10 mouse cellular contexts compared by ENCODE assay signal in the genomic region with DNA sequence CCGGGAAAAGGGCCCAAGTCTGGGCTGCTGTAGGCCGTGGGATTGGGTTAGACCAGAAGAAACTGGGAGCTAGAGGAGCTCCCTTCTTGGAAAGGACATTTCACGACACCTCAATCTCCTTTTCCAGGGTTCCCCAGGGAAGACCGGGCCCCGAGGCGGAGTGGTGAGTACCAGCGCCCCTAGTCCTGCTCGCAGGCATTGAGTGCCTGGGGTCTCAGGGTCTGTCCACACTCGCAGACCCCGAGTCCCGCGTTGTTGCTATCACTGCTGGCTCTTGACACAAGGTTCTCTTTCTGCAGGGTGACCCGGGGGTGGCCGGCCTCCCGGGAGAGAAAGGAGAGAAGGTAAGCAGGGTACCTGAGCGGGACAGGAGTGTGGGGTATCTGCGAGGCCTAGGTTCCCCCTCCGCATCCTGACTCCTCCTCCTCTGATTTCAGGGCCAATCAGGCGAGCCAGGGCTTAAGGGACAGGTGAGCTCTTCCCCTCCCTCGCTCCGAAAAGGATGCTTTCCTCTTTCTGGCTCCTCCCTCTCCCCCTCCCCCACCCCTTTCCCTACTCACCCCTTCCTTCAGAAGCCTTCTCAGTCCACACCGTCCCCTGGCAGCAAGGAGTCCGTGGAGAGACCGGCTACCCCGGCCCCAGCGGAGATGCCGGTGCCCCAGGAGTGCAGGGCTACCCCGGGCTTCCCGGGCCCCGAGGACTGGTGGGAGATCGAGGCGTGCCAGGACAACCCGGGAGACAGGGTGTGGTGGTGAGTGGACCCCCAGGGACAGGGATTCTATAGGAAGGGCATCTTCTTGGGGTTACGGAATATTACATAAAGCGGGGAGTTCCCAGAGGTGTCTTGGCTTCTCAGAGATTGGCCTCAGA. TPM values are rescaled to one million over a fixed set of nuclear protein-coding genes. Genes with fewer than 3 reads are reported as not detected.
DNase-seq lines count a peak whose midpoint lies in the region; ATAC-seq and TF ChIP-seq lines count a peak whose summit lies in the region.
"Had no signal": no experiment of that assay in that cellular context is flagged by ENCODE, and none has a peak within 500 bp of the region (broad histone marks: within the 10 kb centered on the region; RNA-seq: fewer than 3 reads in every experiment).

No protein-coding gene starts in this region.

- no peak for TF ChIP-seq CTCF in kidney, postnatal 0 days (IDR thresholded peaks at IDR 0.05; ENCODE audit: low read depth)
- no peak for TF ChIP-seq CTCF in kidney, adult 2 months (conservative IDR thresholded peaks at IDR 0.05; ENCODE audit: insufficient read depth, insufficient read length, low read depth, low read length)

- TF ChIP-seq POLR2A in kidney, adult 2 months (IDR thresholded peaks at IDR 0.05; ENCODE audit: low read depth, low read length), result no peak

- H3K27me3 ChIP-seq in kidney, postnatal 0 days (ENCODE audit: insufficient read depth, low read length), result no peaks in the 10 kb centered on the region
- H3K27me3 ChIP-seq in kidney, adult 2 months (replicated peaks; ENCODE audit: control insufficient read depth, insufficient read depth, low read length), result no peaks in the 10 kb centered on the region
- H3K27me3 ChIP-seq in hindbrain, embryonic 10.5 days (ENCODE audit: insufficient read depth, poor library complexity, severe bottlenecking), result peaks cover 33% of the 10 kb centered on the region
- H3K27me3 ChIP-seq in neural tube, embryonic 15.5 days (replicated peaks), result no peaks in the 10 kb centered on the region

- ATAC-seq in kidney, postnatal 0 days (replicated peaks; ENCODE audit: low FRiP score, low read depth), result no peak
- peak; percentile 78 for ATAC-seq in neural tube, embryonic 15.5 days (ENCODE audit: low FRiP score)
- ATAC-seq in megakaryocyte-erythroid progenitor cell, adult 5-6 weeks (replicated peaks; ENCODE audit: low FRiP score, low TSS enrichment, poor library complexity, severe bottlenecking), result no peak

- no peak for DNase-seq in kidney, postnatal 0 days (ENCODE audit: low spot score)
- DNase-seq in kidney, adult 2 months, result no peak
- DNase-seq in cerebellum, adult 9-11 months, result peak; percentile 82
- no peak for DNase-seq in hindbrain, embryonic 10.5 days (ENCODE audit: low spot score)
- no peak for DNase-seq in thymus, postnatal 14 days
- DNase-seq in lung, postnatal 25 days (ENCODE audit: low spot score), result no peak
- DNase-seq: gastrocnemius, postnatal 10 days had no signal

- no peaks in the 10 kb centered on the region for H3K36me3 ChIP-seq in kidney, postnatal 0 days (ENCODE audit: insufficient read depth, low read length)
- no peaks in the 10 kb centered on the region for H3K36me3 ChIP-seq in kidney, adult 2 months (ENCODE audit: control insufficient read depth, insufficient read depth, low read length)
- no peaks in the 10 kb centered on the region; the same call in 1 of the 2 replicates for H3K36me3 ChIP-seq in hindbrain, embryonic 10.5 days
- peaks cover 3% of the 10 kb centered on the region; the same call in 1 of the 2 replicates for H3K36me3 ChIP-seq in neural tube, embryonic 15.5 days

- peak overlapping the region; percentile 28 for H3K4me2 ChIP-seq in kidney, postnatal 0 days (ENCODE audit: low read length)
- peak overlapping the region; percentile 54 for H3K4me2 ChIP-seq in neural tube, embryonic 15.5 days

- no peak overlapping the region for H3K27ac ChIP-seq in kidney, postnatal 0 days
- H3K27ac ChIP-seq in kidney, adult 2 months (ENCODE audit: insufficient read depth, low read depth, low read length), result no peak overlapping the region
- H3K27ac ChIP-seq in hindbrain, embryonic 10.5 days, result peak overlapping the region; percentile 50
- no peak overlapping the region for H3K27ac ChIP-seq in neural tube, embryonic 15.5 days (replicated peaks)

- H3K9me3 ChIP-seq in kidney, postnatal 0 days (replicated peaks; ENCODE audit: low read length), result no peaks in the 10 kb centered on the region
- H3K9me3 ChIP-seq in hindbrain, embryonic 10.5 days, result no peaks in the 10 kb centered on the region
- H3K9me3 ChIP-seq in neural tube, embryonic 15.5 days (replicated peaks), result no peaks in the 10 kb centered on the region
- H3K9me3 ChIP-seq: megakaryocyte, embryonic 14.5 days had no signal

- WGBS in kidney, postnatal 0 days, result 12% methylated on average over 35 of the region's 35 CpGs
- WGBS in kidney, adult 2 months, result 17% methylated on average over 35 of the region's 35 CpGs
- 8% methylated on average over 35 of the region's 35 CpGs for WGBS in hindbrain, embryonic 10.5 days
- WGBS in neural tube, embryonic 15.5 days, result 12% methylated on average over 33 of the region's 35 CpGs

- peak overlapping the region; percentile 0; the same call in 1 of the 2 replicates for H3K4me3 ChIP-seq in kidney, postnatal 0 days (replicated peaks; ENCODE audit: low read depth, low read length)
- H3K4me3 ChIP-seq in kidney, adult 2 months (ENCODE audit: insufficient read depth, low read depth, low read length), result no peak overlapping the region
- peak overlapping the region; percentile 41 for H3K4me3 ChIP-seq in hindbrain, embryonic 10.5 days
- H3K4me3 ChIP-seq in neural tube, embryonic 15.5 days (replicated peaks), result peak overlapping the region; percentile 36
- H3K4me3 ChIP-seq: megakaryocyte, embryonic 14.5 days had no signal

- H3K9ac ChIP-seq in kidney, postnatal 0 days (ENCODE audit: low read depth, low read length), result no peak overlapping the region
- peak overlapping the region; percentile 37 for H3K9ac ChIP-seq in neural tube, embryonic 15.5 days (replicated peaks)

- H3K4me1 ChIP-seq in kidney, postnatal 0 days (replicated peaks; ENCODE audit: insufficient read depth, low read length), result no peaks in the 10 kb centered on the region
- H3K4me1 ChIP-seq in kidney, adult 2 months (ENCODE audit: control insufficient read depth, insufficient read depth, low read length), result no peaks in the 10 kb centered on the region
- H3K4me1 ChIP-seq in hindbrain, embryonic 10.5 days (replicated peaks), result peaks cover 21% of the 10 kb centered on the region
- peaks cover 11% of the 10 kb centered on the region for H3K4me1 ChIP-seq in neural tube, embryonic 15.5 days

RNA-seq across cellular contexts. Expression of a gene that starts 13.5 kb away (rescaled TPM):
- polyA plus RNA-seq in kidney, postnatal 0 days (2015; fragmentation: Nextera tagmentation; extraction: Ambion mirVana), result 2.8 and 3.0 TPM in 2 replicates
- polyA plus RNA-seq in kidney, adult 2 months (2012; rRNA removed), result not detected in 2 replicates
- 6.4 and 6.5 TPM in 2 replicates for polyA plus RNA-seq in hindbrain, embryonic 10.5 days (2016; fragmentation: Nextera tagmentation; extraction: Ambion mirVana)
- 21.5 and 36.1 TPM in 2 replicates for polyA plus RNA-seq in neural tube, embryonic 15.5 days (2015; fragmentation: Nextera tagmentation; extraction: Ambion mirVana)
- total RNA-seq in megakaryocyte-erythroid progenitor cell, adult 5-6 weeks (2014; fragmentation: Nextera tagmentation), result not detected in 2 replicates
- not detected in 2 replicates for total RNA-seq in megakaryocyte-erythroid progenitor cell, adult 5-6 weeks (2017)

RNA-seq across cellular contexts. Expression of a gene that starts 35.6 kb away (rescaled TPM):
- 12.1 and 14.1 TPM in 2 replicates for polyA plus RNA-seq in kidney, postnatal 0 days (2015; fragmentation: Nextera tagmentation; extraction: Ambion mirVana)
- polyA plus RNA-seq in kidney, adult 2 months (2012; rRNA removed), result 20.5 and 27.3 TPM in 2 replicates
- 15.2 and 19.2 TPM in 2 replicates for polyA plus RNA-seq in hindbrain, embryonic 10.5 days (2016; fragmentation: Nextera tagmentation; extraction: Ambion mirVana)
- 41.4 and 43.4 TPM in 2 replicates for polyA plus RNA-seq in neural tube, embryonic 15.5 days (2015; fragmentation: Nextera tagmentation; extraction: Ambion mirVana)
- 157 and 168 TPM in 2 replicates for total RNA-seq in megakaryocyte-erythroid progenitor cell, adult 5-6 weeks (2014; fragmentation: Nextera tagmentation)
- total RNA-seq in megakaryocyte-erythroid progenitor cell, adult 5-6 weeks (2017), result 84.1 and 87.3 TPM in 2 replicates

RNA-seq across cellular contexts. Expression of a gene that starts 45.4 kb away (rescaled TPM):
- polyA plus RNA-seq in kidney, postnatal 0 days (2015; fragmentation: Nextera tagmentation; extraction: Ambion mirVana), result 38.8 and 42.9 TPM in 2 replicates
- polyA plus RNA-seq in kidney, adult 2 months (2012; rRNA removed), result 43.5 and 45.7 TPM in 2 replicates
- polyA plus RNA-seq in hindbrain, embryonic 10.5 days (2016; fragmentation: Nextera tagmentation; extraction: Ambion mirVana), result 27.9 and 29.6 TPM in 2 replicates
- 24.8 and 32.4 TPM in 2 replicates for polyA plus RNA-seq in neural tube, embryonic 15.5 days (2015; fragmentation: Nextera tagmentation; extraction: Ambion mirVana)
- 33.5 and 34.1 TPM in 2 replicates for total RNA-seq in megakaryocyte-erythroid progenitor cell, adult 5-6 weeks (2014; fragmentation: Nextera tagmentation)
- 65.3 and 78.7 TPM in 2 replicates for total RNA-seq in megakaryocyte-erythroid progenitor cell, adult 5-6 weeks (2017)

RNA-seq across cellular contexts. Expression of a gene that starts 56.3 kb away (rescaled TPM):
- not detected in 2 replicates for polyA plus RNA-seq in kidney, postnatal 0 days (2015; fragmentation: Nextera tagmentation; extraction: Ambion mirVana)
- polyA plus RNA-seq in kidney, adult 2 months (2012; rRNA removed), result 0.14 TPM in 1 of 2 replicates, not detected in the other
- not detected in 2 replicates for polyA plus RNA-seq in hindbrain, embryonic 10.5 days (2016; fragmentation: Nextera tagmentation; extraction: Ambion mirVana)
- polyA plus RNA-seq in neural tube, embryonic 15.5 days (2015; fragmentation: Nextera tagmentation; extraction: Ambion mirVana), result not detected in 2 replicates
- total RNA-seq in megakaryocyte-erythroid progenitor cell, adult 5-6 weeks (2014; fragmentation: Nextera tagmentation), result not detected in 2 replicates
- not detected in 2 replicates for total RNA-seq in megakaryocyte-erythroid progenitor cell, adult 5-6 weeks (2017)
- total RNA-seq: gastrocnemius, postnatal 10 days had no signal
